Mouse (Mus musculus): ENCODE measurements around the gene Phtf2.

Phtf2 gene

DNA sequence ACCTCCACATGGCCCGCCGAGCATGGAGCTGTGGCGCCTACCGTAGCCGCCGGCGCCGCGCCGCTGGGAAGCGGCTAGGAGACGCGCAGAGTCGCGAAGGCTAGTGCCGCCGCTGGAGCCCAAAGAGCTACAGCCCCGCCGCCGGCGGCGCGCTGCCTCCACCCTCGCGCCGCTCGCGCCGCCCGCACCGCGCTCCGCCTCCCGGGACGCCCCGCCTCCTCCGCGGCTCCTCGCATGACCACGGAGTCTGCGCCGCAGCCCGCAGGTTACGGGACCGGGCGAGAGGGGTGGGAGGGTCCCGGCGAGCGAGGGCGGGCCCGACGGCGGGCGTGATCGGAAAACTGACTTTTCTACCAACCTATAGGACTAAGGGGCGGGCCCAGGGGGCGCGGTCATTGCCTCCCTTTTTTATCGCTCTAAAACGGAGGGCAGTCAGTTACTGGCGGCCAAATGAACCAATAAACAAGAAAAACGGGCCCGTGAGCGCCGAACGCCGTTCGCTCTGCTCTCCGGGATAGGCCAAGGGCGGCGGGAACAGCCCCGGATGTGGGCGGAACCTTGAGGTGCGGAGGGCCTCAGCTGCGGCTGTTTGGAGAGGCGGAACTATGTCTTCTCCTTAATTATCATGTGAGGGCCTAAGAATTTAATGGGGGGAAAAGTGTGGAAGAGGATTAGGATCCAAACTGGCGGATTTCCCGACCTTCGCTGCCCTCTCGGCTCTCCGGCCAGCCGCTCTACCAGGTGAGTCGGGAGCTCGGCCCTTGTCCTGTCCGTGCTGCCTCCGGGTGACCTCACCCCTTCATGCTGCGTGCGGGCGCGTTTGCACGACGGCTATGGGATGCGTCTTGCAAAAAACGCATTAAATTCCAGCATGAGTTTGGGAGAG is at the start of gene Phtf2, which contains the start of gene Tmem60:
Gene Phtf2 (minus strand): TSS at position 210 of the 886 bp plus-strand sequence.
Gene Tmem60 (plus strand): TSS at position 277 of the 886 bp plus-strand sequence.
- DNase-seq, result peak; percentile 99

DNA sequence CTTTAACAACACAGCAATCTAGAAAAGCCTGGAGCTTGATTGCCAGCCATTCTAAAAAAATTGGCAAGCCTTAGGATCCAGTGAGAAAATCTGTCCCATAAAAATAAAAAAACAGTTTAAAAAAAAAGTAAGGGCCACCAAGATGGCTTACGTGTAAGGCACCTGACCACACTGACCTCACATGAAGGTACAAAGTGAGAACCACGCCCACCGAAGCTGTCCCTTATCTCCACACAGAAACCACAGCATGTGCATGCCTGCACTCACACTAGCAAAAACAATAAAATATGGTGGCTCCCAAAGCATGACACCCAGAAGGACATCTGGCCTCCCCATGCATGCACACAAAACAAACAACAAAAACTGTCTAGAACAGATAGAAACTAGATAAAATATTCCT is 49.4 kb upstream of the Phtf2 start:
- no peak for DNase-seq

DNA sequence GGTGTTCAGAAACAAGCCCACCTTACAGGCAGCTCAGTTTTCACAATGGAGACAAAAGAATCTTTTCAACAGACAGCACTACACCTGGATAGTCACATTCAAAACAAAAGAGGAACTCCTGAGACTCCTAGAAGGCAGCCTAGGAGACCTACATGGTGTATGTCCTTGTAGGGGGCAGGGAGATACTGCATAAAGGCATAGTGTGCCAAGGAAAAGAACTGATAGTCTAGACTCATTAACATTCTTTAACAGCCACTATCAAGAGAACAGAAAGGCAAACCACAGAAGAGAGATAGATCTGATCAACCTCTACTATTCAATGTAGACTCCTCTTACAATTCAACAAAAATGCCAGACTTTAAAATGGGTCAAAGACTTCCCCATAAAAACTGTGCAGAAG is 48.5 kb upstream of the Phtf2 start:
- no peak for DNase-seq

DNA sequence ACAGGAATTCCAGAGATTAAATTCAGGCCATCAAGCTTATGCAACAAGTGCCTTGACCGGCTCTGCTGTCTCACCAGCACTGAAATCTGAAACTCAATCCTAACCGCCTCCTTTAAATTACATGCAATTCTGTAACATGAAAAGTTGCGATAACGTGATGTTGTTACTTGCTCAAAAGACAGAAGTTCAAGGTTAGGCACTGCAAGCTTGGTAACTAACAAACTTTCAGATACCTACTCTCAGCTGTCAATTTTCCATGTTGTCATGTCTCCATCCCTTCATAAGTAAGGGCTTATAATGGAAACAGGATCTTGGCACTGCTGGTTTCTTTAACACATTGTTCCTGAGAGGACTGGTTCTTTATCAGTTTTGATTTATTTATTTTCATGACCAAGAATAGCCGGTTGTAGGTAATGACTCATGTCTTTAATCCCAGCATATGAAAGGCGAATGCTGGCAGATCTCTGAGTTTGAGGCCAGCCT is 47.8 kb upstream of the Phtf2 start:
- no peak for DNase-seq

DNA sequence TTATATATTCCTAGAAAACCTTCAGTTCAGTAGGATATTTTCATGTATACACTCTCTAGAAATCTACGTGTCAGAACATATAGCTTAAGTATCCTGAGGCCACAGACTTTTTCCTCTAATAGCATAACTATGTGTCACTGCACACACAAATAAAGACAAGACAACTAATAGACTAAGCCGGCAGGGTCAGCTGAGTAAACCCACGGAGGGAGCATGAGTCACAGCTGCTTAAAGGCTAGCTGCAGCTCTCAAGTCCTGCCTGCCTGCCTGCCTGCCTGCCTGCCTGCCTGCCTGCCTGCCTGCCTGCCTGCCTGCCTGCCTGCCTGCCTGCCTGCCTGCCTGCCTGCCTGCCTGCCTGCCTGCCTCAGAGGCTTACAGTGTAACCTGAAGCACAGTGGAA is 43.5 kb upstream of the Phtf2 start:
- DNase-seq, result no peak

DNA sequence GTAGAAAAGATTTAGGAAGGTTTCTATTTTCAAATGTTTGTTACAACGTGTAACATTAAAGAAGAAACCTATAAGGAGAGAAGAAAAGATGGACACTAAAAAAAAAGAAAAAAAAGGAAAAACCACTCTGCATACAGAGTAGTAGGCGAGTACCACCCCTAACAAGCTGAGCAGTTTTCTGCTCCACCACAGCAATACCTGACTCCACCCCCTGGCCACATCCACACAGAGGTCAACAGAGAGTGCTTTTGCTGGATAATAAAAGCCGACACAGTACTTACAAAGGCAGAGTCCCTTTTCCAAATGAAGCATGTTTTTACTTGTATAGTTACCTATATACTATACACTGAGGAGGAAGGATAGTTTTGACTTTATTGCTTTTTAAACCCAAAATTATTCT is 42.7 kb upstream of the Phtf2 start:
- DNase-seq, result no peak

DNA sequence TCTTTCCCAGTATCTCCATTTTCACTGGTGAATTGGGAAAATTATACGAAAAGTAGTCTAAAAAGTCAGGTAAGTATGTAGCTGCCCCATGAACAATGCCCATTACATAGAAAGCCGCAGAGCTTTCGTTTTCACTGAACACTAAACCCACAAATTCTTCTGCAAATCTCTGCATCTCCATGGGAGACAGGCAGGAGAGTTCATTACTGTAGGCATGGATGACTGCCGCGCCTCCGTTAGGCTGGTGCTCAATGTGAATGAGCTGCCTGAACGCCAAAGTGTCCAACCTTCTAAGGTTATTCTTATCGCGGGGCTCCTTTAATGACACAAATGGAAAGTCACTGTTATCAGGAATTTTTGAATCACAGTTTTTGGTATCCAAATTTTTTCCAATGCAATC is 37.6 kb upstream of the Phtf2 start:
- DNase-seq, result no peak

DNA sequence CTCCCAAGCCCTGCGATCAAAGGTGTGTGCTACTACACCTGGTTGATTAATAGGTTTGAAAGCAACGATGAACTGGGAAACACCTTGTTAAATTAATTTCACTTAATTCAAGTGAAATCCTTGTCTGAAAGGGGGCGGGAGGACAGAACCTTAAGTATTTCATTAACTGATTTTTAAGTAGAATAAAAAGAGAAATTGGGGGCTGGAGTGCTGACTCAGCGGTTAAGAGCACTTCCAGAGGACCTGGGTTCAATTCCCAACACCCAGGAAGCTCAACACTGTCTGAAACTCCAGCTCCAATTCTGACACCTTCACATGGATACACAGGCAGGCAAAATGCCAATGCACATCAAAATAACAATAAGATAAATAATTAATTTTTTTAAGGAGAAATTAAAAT is 37.0 kb upstream of the Phtf2 start:
- no peak for DNase-seq

DNA sequence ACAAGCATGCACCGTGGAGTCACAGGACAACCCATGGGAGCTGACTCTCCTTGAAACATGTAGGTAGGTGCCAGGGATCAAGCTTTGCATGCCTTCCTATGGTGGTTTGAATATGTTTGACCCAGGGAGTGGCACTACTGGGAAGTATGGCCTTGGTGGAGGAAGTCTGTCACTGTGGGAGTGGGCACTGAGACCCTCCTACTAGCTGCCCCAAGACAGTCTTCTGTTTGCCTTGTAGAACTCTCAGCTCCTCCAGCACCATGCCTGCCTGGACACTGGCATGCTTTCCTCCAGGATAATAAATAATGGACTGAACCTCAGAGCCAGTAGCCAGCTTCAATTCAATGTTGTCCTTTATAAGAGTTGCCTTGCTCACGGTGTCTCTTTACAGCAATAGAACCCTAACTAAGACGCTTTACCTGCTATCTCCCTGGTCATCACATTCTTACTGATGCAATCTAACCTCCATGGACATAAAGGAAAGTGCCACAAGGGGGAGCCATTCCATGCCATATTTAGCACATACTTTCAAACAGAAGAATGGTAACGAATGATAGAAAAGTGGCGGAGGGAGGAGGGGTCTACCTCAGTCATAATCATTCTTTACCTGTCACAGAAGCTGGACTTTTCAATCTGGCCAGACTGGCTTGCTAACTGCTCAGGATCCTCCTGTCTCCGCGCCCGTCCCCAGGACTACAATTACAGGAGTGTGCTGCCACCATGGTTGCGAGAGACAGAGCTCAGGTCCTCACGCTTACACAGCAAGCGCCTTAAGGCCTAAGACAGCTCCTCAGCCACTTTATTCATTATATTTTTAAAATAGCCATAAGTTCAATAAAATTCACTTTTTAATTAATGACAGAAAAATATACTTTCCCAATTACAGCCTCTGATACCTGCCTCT is 31.7 kb upstream of the Phtf2 start:
- DNase-seq, result peak; percentile 50

DNA sequence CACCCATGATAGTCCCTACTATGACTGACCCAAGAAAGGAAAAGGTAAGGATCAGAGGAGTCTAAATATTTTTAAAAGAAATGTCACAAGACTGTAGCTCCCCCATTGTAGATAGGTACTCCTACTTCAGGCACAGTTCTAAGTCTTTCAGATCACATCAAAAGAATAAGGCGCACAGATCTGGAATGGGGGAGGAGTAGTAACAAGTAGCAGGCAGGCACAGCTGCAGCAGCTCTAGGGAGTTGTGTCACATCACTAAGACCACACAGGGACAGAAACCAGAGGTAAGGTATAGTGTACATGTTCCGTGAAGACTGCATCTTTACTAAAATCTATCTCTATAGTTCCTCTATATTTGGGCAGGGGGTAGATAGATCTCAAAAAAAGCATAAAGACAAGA is 29.8 kb upstream of the Phtf2 start:
- no peak for DNase-seq

DNA sequence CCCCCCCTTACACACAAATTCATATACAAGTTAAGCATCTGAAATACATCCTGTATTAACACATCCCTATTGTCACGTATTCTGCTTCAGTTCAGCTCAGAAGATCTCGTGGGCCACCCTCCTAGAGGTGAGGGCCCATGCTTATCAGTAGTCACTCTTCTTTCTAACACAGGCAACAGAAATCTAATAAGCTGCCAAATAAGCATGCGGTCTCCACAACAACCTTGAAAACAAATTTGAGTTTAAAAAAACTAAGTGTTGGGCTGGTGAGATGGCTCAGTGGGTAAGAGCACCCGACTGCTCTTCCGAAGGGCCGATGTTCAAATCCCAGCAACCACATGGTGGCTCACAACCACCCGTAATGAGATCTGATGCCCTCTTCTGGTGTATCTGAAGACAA is 24.3 kb upstream of the Phtf2 start:
- DNase-seq, result no peak

DNA sequence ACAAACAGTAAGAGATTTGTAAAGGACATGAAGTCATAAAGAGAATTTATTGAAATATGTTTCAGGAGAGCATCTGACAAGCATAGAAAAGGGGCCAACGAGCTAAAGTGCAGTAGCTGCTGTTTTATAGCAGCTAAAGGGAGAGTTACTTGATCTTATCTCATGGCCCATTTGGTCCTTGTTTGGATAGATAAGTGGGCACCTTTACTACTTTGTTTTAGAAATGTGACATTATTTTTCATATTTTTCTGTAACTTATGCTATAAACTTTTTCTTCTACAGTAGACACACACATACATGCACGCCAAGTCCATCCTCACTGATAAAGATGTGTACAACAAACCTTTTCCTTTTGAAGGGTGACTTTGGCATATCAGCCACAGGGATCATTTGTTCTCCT is 23.5 kb upstream of the Phtf2 start:
- no peak for DNase-seq

DNA sequence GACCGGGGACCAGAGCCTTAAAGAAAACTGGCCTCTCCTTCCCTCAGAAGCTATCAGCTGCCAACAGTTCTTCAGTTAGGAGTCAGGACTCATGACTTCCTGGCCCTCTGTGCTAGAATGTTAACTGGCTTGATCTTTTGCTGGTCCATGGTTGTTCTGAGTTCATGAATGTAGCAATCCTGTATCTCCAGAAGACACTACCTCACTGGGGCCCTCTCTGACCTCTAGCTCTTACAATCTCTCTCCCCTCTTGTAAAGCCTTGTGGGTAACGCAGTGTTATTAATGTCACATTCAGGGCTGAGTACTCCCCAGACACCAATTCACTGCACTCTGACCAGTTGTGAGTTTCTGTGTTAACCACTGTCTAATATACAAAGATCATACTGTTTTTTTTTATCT is 22.7 kb upstream of the Phtf2 start:
- DNase-seq, result no peak

DNA sequence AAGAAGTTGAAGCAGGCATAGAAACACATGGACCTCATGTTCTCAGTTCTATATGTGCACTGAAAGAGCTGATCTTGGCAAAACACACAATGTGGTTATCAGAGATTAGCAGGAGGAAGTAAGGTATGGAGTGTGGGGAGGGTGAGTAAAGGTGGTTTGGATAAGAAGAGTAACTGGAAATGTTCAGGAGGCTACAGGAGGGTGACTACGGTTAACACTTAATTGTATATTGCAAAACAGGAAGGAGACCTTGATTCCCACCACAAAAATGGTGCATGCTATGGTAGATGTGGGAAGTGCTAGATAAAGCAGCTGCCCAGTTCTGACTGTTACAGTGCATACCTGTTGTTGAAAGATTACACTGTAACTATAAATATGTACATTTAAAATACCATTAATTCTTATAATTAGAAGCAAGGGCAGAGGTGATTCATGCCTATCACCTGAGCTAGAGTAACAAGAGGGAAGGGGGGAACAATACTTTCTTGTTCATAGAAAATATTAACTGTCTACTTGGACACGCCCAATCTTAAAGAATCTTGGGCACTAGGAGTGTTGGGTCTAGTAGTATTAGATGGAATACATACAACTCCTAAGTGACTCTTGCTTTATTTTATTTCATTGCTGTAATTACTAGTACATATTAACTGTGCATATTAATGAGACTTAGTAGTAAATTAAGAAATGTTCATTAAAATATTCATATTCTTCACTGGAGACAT is 15.7 kb upstream of the Phtf2 start:
- DNase-seq, result no peak

DNA sequence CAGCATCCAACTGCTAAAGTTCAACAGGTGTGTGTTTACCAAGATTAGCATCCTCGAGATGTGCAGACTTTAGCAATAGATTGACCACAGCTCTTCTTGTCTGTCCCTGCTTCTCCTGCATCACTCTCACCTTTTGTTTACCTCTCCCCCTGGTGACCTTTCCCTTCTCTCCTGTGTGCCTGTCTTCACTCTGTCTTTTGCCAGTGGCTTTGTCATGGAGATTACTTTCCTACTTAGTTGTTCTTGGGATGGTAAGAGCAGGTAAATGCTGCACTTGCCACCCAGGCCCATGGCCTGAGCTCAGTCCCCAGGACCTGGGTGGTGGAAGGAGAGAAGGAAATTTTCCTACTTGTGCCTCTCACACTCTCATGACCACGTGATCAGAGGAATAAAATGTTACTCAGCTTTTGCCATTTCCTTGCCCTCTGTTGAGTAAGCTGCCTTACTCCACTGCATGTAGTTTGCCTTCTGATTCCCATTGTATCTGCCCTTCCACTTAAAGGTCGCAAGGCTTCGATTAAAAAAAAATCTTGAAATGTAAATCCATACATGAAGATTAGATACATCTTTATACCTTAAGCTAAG is 2.2 kb upstream of the Phtf2 start:
- no peak for DNase-seq

DNA sequence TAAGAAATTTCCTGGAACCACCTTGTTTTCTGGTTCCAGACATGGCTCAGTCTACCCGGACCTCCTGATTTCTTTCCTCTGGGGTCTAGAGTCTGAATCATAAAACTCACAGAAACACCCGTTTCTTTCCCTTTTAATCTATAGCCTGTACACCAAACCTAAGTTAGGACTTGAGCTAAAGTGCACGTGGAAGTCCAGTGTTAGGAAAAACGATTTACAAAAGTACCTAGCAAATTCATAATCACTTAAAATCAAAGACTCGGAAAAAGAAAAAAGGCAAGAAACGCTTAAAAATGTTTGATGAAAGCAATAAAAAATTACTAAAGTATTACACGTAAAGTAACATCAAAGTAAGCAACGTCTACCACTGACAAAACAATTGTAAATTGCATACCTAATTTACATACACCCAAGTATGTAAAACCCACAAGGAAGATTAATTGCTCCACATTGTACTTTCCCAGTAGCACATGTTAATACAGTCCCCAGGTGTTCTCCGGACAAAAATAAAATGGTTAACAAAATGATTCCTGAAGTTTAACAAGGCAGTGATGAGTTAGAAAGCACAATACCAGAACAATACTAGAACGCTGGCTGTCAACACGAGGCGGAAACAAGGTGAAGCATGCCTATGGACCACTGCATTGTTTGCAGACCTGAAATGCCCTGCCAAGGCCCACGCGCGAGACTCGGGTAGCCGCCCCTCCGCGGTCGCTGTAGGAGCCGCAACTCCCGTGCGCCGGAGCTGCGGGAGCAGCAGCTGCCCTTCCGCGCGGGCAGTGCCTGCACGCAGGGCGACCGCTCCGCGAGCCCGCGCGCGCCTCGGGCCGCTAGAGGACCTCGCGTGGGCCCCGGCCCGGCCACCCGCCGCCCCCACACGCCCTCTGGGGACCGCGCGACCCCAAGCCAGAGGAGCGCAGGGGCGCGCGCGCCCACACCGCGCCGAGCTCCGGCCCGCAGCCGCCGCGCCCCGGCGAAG is 838 bp downstream of the Phtf2 start:
- DNase-seq, result peak; percentile 77

DNA sequence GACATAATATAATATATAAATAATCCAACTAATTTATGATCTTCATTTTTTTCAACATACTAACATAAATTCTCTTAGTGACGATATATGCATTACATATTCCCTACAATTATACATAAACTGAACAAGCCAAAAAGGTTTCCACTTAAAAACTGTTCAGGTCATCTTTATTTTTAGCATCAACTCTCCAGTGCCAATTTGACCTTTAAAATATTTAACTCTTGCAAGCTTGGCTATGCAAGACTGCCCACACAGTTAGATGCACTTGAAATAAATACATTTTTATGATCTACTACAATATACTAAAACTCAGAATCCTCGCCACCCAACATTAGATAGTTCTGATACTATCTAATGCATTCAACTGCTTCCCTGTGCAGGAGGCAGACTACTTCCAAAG is 1.5 kb downstream of the Phtf2 start:
- DNase-seq, result no peak

DNA sequence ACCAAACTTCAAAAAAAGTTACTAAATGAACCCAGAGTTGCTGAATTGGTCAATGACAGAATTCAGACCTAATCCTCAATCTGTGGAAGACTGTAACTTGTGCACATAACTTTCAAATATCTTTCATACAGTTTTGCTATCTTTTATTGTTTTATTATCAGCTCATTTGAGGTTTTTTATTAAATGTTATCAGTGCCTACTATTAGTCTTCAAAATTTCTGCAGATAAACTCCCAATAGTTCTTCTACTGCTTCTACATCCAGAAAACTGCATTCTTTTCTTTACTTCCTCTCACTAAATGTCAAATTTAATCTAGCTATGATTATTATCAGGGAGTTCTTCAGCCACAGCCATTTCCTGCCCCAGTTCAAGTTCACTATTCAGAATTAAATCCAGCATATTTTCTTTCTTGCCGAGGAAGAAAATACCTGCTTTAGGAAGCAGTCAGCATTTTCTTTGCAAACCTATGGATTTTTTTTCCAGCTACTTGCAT is 4.9 kb downstream of the Phtf2 start:
- DNase-seq, result no peak

DNA sequence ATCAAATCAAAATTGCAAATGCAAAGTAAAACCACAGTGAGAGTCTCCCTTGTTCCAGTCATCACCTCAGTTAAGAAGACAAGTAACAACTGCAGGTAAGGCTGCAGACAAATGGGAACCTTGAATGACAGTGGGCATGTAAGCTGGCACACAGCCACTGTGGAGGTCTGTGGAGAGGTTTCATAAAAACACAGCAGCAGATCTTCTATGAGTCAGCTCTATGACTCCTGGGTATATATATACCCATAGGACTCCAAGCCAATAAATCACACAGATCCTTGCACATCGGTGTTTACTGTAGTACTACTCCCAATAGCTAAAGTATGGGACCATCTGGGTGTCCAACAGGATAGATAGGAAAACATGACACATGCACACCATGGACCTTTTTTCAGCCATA is 8.8 kb downstream of the Phtf2 start:
- DNase-seq, result no peak

DNA sequence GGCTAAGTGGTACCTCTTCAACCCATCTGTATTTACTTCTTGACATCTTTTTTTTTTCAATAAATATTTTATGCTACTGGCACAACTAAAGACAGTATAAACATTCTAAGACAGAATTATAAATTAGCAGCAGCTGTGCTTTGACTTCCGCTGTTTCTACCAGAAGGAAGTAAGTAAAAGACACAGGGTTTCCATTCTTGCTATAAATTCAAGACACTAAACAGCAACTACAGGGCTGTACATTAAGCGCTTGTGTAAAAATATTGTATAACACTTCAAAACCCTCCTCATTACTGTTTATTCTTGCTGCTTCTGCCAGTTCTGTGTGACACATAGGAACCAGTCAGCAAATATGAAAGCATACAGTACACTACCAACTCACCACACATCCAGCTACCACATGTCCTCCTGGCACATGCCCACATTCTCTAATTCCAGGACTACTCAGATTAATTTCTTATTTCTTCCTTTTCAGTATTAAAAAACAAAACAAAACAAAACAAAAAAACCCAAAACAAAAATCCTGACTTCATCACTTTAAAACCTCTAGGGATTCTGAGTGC is 16.6 kb downstream of the Phtf2 start:
- no peak for DNase-seq
